Mouse (Mus musculus): ENCODE data around the gene Gm3409. TPM values are rescaled to one million over a fixed set of nuclear protein-coding genes. Genes with fewer than 3 reads are reported as not detected.

Gene Gm3409
- polyA plus RNA-seq (2014; fragmentation: Illumina TruSeq; extraction: RNeasy Lipid Tissue Mini Kit (QIAGEN cat#74804); ENCODE audit: insufficient read depth, low read depth, low replicate concordance), result not detected

GRCm38 (mm10) chr5:146537347-146537746, at the start of gene Gm3409:
Gm3409 (plus strand) TSS chr5:146537647.

DNA sequence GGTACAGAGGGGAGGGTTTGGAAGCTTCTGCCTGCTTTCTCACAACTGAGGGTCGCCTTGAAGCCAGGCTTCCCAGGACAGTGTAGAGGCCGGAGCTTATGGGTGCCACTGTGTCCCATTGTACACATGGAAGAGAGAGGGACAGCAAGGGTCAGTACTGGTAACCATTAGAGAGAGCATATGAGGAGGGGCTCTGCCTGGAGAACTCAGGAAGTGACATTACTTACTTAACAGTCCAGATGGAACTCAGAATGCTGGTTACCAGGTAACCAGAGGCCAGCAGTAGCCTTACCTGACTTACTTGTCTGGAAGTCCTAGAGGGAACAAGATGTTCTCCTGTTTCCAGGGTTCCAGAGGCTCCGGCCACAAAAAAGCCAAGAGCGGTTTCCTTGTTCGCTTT, 46.4 kb upstream of the Gm3409 start, which contains the start of gene Gm6370:
Gm6370 (plus strand) TSS at position 301 of the 400 bp plus-strand sequence.

DNA sequence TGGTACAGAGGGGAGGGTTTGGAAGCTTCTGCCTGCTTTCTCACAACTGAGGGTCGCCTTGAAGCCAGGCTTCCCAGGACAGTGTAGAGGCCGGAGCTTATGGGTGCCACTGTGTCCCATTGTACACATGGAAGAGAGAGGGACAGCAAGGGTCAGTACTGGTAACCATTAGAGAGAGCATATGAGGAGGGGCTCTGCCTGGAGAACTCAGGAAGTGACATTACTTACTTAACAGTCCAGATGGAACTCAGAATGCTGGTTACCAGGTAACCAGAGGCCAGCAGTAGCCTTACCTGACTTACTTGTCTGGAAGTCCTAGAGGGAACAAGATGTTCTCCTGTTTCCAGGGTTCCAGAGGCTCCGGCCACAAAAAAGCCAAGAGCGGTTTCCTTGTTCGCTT, 35.3 kb upstream of the Gm3409 start, which contains the start of gene 4930449I24Rik:
4930449I24Rik (plus strand) TSS at position 301 of the 400 bp plus-strand sequence.

GRCm38 (mm10) chr5:146513823-146514222, 23.6 kb upstream of the Gm3409 start, which contains the start of gene Gm3402:
Gm3402 (plus strand) TSS chr5:146514123.

GRCm38 (mm10) chr5:146525501-146525900, 11.9 kb upstream of the Gm3409 start, which contains the start of gene Gm3404:
Gm3404 (plus strand) TSS chr5:146525801.

GRCm38 (mm10) chr5:146555836-146556235, 18.4 kb downstream of the Gm3409 start, which contains the start of gene Gm3415:
Gm3415 (plus strand) TSS chr5:146556136.

GRCm38 (mm10) chr5:146584478-146585306, 47.2 kb downstream of the Gm3409 start, which contains the start of gene Gpr12:
Gpr12 (minus strand) TSS chr5:146585239.

Other genes starting within 250 kb of the Gm3409 start
- gene Wasf3, start 152.7 kb upstream of the Gm3409 start, polyA plus RNA-seq (2014; fragmentation: Illumina TruSeq; extraction: RNeasy Lipid Tissue Mini Kit (QIAGEN cat#74804); ENCODE audit: insufficient read depth, low read depth, low replicate concordance), result 3.6 TPM
- not detected for gene Gm6408, start 55.7 kb upstream of the Gm3409 start, polyA plus RNA-seq (2014; fragmentation: Illumina TruSeq; extraction: RNeasy Lipid Tissue Mini Kit (QIAGEN cat#74804); ENCODE audit: insufficient read depth, low read depth, low replicate concordance)
- gene Gm6370, start 46.3 kb upstream of the Gm3409 start, polyA plus RNA-seq (2014; fragmentation: Illumina TruSeq; extraction: RNeasy Lipid Tissue Mini Kit (QIAGEN cat#74804); ENCODE audit: insufficient read depth, low read depth, low replicate concordance), result not detected
- not detected for gene 4930449I24Rik, start 35.2 kb upstream of the Gm3409 start, polyA plus RNA-seq (2014; fragmentation: Illumina TruSeq; extraction: RNeasy Lipid Tissue Mini Kit (QIAGEN cat#74804); ENCODE audit: insufficient read depth, low read depth, low replicate concordance)
- not detected for gene Gm3402, start 23.5 kb upstream of the Gm3409 start, polyA plus RNA-seq (2014; fragmentation: Illumina TruSeq; extraction: RNeasy Lipid Tissue Mini Kit (QIAGEN cat#74804); ENCODE audit: insufficient read depth, low read depth, low replicate concordance)
- gene Gm3404, start 11.8 kb upstream of the Gm3409 start, polyA plus RNA-seq (2014; fragmentation: Illumina TruSeq; extraction: RNeasy Lipid Tissue Mini Kit (QIAGEN cat#74804); ENCODE audit: insufficient read depth, low read depth, low replicate concordance), result not detected
- not detected for gene Gm3415, start 18.5 kb downstream of the Gm3409 start, polyA plus RNA-seq (2014; fragmentation: Illumina TruSeq; extraction: RNeasy Lipid Tissue Mini Kit (QIAGEN cat#74804); ENCODE audit: insufficient read depth, low read depth, low replicate concordance)
- not detected for gene Gpr12, start 47.6 kb downstream of the Gm3409 start, polyA plus RNA-seq (2014; fragmentation: Illumina TruSeq; extraction: RNeasy Lipid Tissue Mini Kit (QIAGEN cat#74804); ENCODE audit: insufficient read depth, low read depth, low replicate concordance)

Measured in lung, adult 10 weeks (tissue).